Mouse (Mus musculus): ENCODE data around the gene Slc35e2.

DNA sequence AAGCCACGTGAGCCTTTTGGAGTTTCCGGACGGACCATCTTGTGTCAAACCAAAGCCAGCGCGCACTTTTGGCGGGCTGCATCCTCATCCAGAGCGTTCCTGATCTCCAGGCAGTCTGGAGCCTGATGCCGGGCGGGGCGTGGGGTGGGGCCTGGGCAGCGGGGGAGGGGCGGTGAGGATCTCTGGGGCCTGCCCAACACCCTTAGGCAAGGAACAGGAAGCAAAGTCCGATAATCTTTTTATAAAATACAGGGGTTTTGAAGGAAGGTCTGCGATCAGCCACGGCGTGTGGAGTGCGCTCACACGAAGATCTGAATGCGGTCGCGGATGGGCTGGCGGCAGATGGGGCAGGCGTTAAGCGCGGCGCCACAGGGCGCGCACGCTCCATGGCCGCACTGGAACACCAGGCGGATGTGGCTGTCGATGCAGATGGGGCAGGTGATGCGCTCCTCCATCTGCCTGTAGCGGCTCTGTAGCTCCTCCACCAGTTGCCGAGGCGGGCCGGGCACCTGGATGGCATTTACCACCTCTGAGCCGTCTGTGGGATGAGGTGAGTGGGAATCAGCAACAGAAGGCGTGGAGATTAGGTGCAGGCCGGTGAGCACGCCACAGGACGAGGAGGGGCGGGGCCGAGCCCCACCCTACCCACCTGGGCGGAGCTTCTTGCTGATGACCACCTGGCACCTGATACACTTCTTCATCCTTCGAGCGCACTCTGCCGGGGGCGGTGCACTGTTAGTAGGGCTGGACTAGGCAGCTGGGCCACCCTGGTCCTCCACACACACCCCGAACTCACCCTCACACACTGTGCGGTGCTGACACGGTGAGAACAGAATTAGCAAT is 53.5 kb downstream of the Slc35e2 start:
- TF ChIP-seq CTCF (IDR thresholded peaks at IDR 0.05; ENCODE audit: low read depth, low read length) (no peak), POLR2A (IDR thresholded peaks at IDR 0.05; ENCODE audit: insufficient read depth, low read length) (peak; percentile 22)
